Mouse (Mus musculus): ENCODE measurements around the gene Zbtb4.
A peak's percentile ranks its signal among the peaks of the same experiment; 100 is the strongest.

The Zbtb4 gene

GRCm38 (mm10) chr11:69763551-69763950 lies 2.2 kb upstream of the Zbtb4 start:
- DNase-seq (ENCODE audit: low spot score in 2 of 2), result no peak

GRCm38 (mm10) chr11:69766126-69766609 lies 456 bp downstream of the Zbtb4 start:
- peak; percentile 63 to 73 for DNase-seq (ENCODE audit: low spot score in 2 of 2)

GRCm38 (mm10) chr11:69766872-69767624 lies 1.3 kb downstream of the Zbtb4 start:
- DNase-seq (ENCODE audit: low spot score in 2 of 2), result no peak

GRCm38 (mm10) chr11:69767625-69767909 lies 1.9 kb downstream of the Zbtb4 start:
- DNase-seq (ENCODE audit: low spot score in 2 of 2), result no peak

GRCm38 (mm10) chr11:69774961-69775360 lies 9.2 kb downstream of the Zbtb4 start:
- no peak for DNase-seq (ENCODE audit: low spot score in 2 of 2)

GRCm38 (mm10) chr11:69775716-69776115 lies 10.0 kb downstream of the Zbtb4 start:
- no peak for DNase-seq (ENCODE audit: low spot score in 2 of 2)

GRCm38 (mm10) chr11:69776488-69776887 lies 10.8 kb downstream of the Zbtb4 start:
- no peak for DNase-seq (ENCODE audit: low spot score in 2 of 2)

- peak in 1 of 2 experiments; percentile 43 for DNase-seq (ENCODE audit: low spot score in 2 of 2)
Measured at GRCm38 (mm10) chr11:69777504-69778257, 12.0 kb downstream of the Zbtb4 start.

GRCm38 (mm10) chr11:69778258-69778982 lies 12.7 kb downstream of the Zbtb4 start:
- no peak for DNase-seq (ENCODE audit: low spot score in 2 of 2)

GRCm38 (mm10) chr11:69778985-69779384 lies 13.3 kb downstream of the Zbtb4 start:
- no peak for DNase-seq (ENCODE audit: low spot score in 2 of 2)

GRCm38 (mm10) chr11:69781828-69782227 lies 16.1 kb downstream of the Zbtb4 start:
- no peak for DNase-seq (ENCODE audit: low spot score in 2 of 2)

- no peak for DNase-seq (ENCODE audit: low spot score in 2 of 2)
Measured at GRCm38 (mm10) chr11:69784793-69785272, 19.1 kb downstream of the Zbtb4 start.

GRCm38 (mm10) chr11:69787306-69787705 lies 21.6 kb downstream of the Zbtb4 start:
- no peak for DNase-seq (ENCODE audit: low spot score in 2 of 2)

GRCm38 (mm10) chr11:69789431-69789830 lies 23.7 kb downstream of the Zbtb4 start:
- DNase-seq (ENCODE audit: low spot score in 2 of 2), result no peak

- no peak for DNase-seq (ENCODE audit: low spot score in 2 of 2)
Measured at GRCm38 (mm10) chr11:69791420-69791819, 25.7 kb downstream of the Zbtb4 start.

- no peak for DNase-seq (ENCODE audit: low spot score in 2 of 2)
Measured at GRCm38 (mm10) chr11:69793429-69793828, 27.7 kb downstream of the Zbtb4 start.

- peak; percentile 93 to 94 for DNase-seq (ENCODE audit: low spot score in 2 of 2)
Measured at GRCm38 (mm10) chr11:69795168-69795982, 29.7 kb downstream of the Zbtb4 start, which contains the start of gene Chrnb1. Chrnb1 (minus strand) TSS chr11:69795943.

GRCm38 (mm10) chr11:69795983-69796435 lies 30.3 kb downstream of the Zbtb4 start:
- no peak for DNase-seq (ENCODE audit: low spot score in 2 of 2)

- DNase-seq (ENCODE audit: low spot score in 2 of 2), result no peak
Measured at GRCm38 (mm10) chr11:69797924-69798323, 32.2 kb downstream of the Zbtb4 start.

- peak in 1 of 2 experiments; percentile 59 for DNase-seq (ENCODE audit: low spot score in 2 of 2)
Measured at GRCm38 (mm10) chr11:69799394-69800137, 33.9 kb downstream of the Zbtb4 start.

- DNase-seq (ENCODE audit: low spot score in 2 of 2), result peak; percentile 38 to 41
Measured at GRCm38 (mm10) chr11:69800138-69800391, 34.4 kb downstream of the Zbtb4 start.
